Mouse (Mus musculus) limb, embryonic 14.5 days (tissue): ENCODE results near the gene Bub1. TPM values are rescaled to one million over a fixed set of nuclear protein-coding genes. Genes with fewer than 3 reads are reported as not detected.

Experiments used
- ATAC-seq: fragments of 200-750 bp; cut with Nextera tagmentation; 2 replicates; pipeline ENCODE4 v1.8.0; 2017; ENCODE audit warnings: low read depth, moderate number of reproducible peaks, moderate TSS enrichment; ENCODE audit not compliant: low FRiP score
- DNase-seq: peaks from one replicate; pipeline ENCODE4 v3.0.0-alpha.2; 2015; ENCODE audit warnings: low spot score
- H3K27ac ChIP-seq: fragments of 300-500 bp; sonication (generic); replicated peaks from 2 replicates; pipeline ENCODE4 v1.5.1; 2014; ENCODE audit warnings: low read depth, mild to moderate bottlenecking, low read length, moderate library complexity, mixed read lengths
- H3K27me3 ChIP-seq: fragments of 300-500 bp; sonication (generic); 2 replicates; pipeline ENCODE4 v1.6.1; 2014; ENCODE audit warnings: low read length, mixed read lengths; ENCODE audit not compliant: control insufficient read depth, insufficient read depth
- H3K36me3 ChIP-seq: fragments of 300-500 bp; sonication (generic); 2 replicates; pipeline ENCODE4 v1.6.1; 2014; ENCODE audit warnings: mild to moderate bottlenecking, low read length, moderate library complexity, mixed read lengths; ENCODE audit not compliant: control insufficient read depth, insufficient read depth
- H3K4me1 ChIP-seq: fragments of 300-500 bp; sonication (generic); 2 replicates; pipeline ENCODE4 v1.6.1; 2014; ENCODE audit warnings: antibody characterized with exemption, low read length, mixed read lengths; ENCODE audit not compliant: control insufficient read depth, insufficient read depth
- H3K4me2 ChIP-seq: fragments of 300-500 bp; sonication (generic); replicated peaks from 2 replicates; pipeline ENCODE4 v1.6.1; 2014; ENCODE audit warnings: low read depth, mild to moderate bottlenecking, low read length, moderate library complexity; ENCODE audit not compliant: severe bottlenecking
- H3K4me3 ChIP-seq: fragments of 300-500 bp; sonication (generic); replicated peaks from 2 replicates; pipeline ENCODE4 v1.5.1; 2014; ENCODE audit warnings: low read length
- H3K9ac ChIP-seq: fragments of 300-500 bp; sonication (generic); 2 replicates; pipeline ENCODE4 v1.6.1; 2014; ENCODE audit warnings: mild to moderate bottlenecking, low read depth, low read length, moderate library complexity; ENCODE audit not compliant: severe bottlenecking
- H3K9me3 ChIP-seq: fragments of 300-500 bp; sonication (generic); 2 replicates; pipeline ENCODE4 v1.6.1; 2016; ENCODE audit warnings: low read length; ENCODE audit not compliant: control insufficient read depth
- POLR2A ChIP-seq: fragments of 200-500 bp; IDR thresholded peaks from 2 replicates; pipeline ENCODE4 v1.8.0; 2012; ENCODE audit warnings: inconsistent platforms, mild to moderate bottlenecking, moderate library complexity, borderline replicate concordance; ENCODE audit not compliant: insufficient read depth, insufficient read length; ENCODE audit errors: extremely low read depth
- whole genome bisulfite sequencing: fragments of 180-500 bp; shearing (Covaris S2); extraction: QIAGEN DNeasy Blood & Tissue Kit; methylation state at CpG from one replicate; pipeline ENCODE4 v1.1.7; 2014; 5-methylcytosine and 5-hydroxymethylcytosine counted together
- polyA plus RNA-seq, 2 experiments: library from polyadenylated mRNA; depleted of rRNA in 1 of 2; stranded (reverse) in 1 of 2; unstranded in 1 of 2; fragments of >200 nt; fragmentation: Nextera tagmentation in 1 of 2; extraction: Ambion mirVana in 1 of 2; gene quantifications; 2 replicates each; pipeline versions ENCODE4 v1.2.1 to v1.2.3; 2012 to 2014

Gene Bub1
- polyA plus RNA-seq, 2 experiments, result 17.3 to 28.4 TPM

- H3K9ac ChIP-seq, result no peak within 1 kb of the TSS
- H3K36me3 ChIP-seq, result no peaks in the 10 kb centered on the region
- H3K4me3 ChIP-seq, result no peak within 1 kb of the TSS
- no peak within 1 kb of the TSS for H3K4me2 ChIP-seq
- no peak within 1 kb of the TSS for H3K27ac ChIP-seq
- no peaks in the 10 kb centered on the region for H3K4me1 ChIP-seq
- ATAC-seq, result no peak
- WGBS, result 62% methylated on average over 7 of the region's 7 CpGs
- no peaks in the 10 kb centered on the region for H3K9me3 ChIP-seq
- TF ChIP-seq POLR2A, result no peak
- peaks cover 19% of the 10 kb centered on the region for H3K27me3 ChIP-seq
- DNase-seq, result no peak
Measured at GRCm38 (mm10) chr2:127838576-127838975, 6.9 kb upstream of the Bub1 start, which contains the start of gene Acoxl. TSS of gene Acoxl (plus strand) at chr2:127838876.

GRCm38 (mm10) chr2:127832833-127833190 lies 1.1 kb upstream of the Bub1 start:
- Histone ChIP-seq H3K9ac (no peak overlapping the region), H3K4me3 (no peak overlapping the region), H3K4me1 (0 out of 2 replicates have a peak, but pooled peaks cover 5% of the 10 kb centered on the region), H3K9me3 (no peaks in the 10 kb centered on the region), H3K4me2 (no peak overlapping the region), H3K36me3 (no peaks in the 10 kb centered on the region), H3K27ac (no peak overlapping the region), H3K27me3 (no peaks in the 10 kb centered on the region)
- ATAC-seq, result no peak
- DNase-seq, result peak; percentile 38
- 18% methylated on average over 2 of the region's 2 CpGs for WGBS
- no peak for TF ChIP-seq POLR2A

- peak overlapping the region; percentile 79 for H3K4me2 ChIP-seq
- DNase-seq (no peak), ATAC-seq (peak; percentile 51; the same call in 1 of the 2 replicates)
- H3K27ac ChIP-seq, result no peak overlapping the region
- no peaks in the 10 kb centered on the region for H3K27me3 ChIP-seq
- H3K4me1 ChIP-seq, result 0 out of 2 replicates have a peak, but pooled peaks cover 5% of the 10 kb centered on the region
- H3K9ac ChIP-seq, result peak overlapping the region; percentile 58; the same call in 1 of the 2 replicates
- WGBS, result 41% methylated on average over 11 of the region's 11 CpGs
- no peak for TF ChIP-seq POLR2A
- H3K36me3 ChIP-seq, result peaks cover 1% of the 10 kb centered on the region
- no peaks in the 10 kb centered on the region for H3K9me3 ChIP-seq
- H3K4me3 ChIP-seq, result peak overlapping the region; percentile 73
Measured at GRCm38 (mm10) chr2:127832103-127832832, 603 bp upstream of the Bub1 start.

DNA sequence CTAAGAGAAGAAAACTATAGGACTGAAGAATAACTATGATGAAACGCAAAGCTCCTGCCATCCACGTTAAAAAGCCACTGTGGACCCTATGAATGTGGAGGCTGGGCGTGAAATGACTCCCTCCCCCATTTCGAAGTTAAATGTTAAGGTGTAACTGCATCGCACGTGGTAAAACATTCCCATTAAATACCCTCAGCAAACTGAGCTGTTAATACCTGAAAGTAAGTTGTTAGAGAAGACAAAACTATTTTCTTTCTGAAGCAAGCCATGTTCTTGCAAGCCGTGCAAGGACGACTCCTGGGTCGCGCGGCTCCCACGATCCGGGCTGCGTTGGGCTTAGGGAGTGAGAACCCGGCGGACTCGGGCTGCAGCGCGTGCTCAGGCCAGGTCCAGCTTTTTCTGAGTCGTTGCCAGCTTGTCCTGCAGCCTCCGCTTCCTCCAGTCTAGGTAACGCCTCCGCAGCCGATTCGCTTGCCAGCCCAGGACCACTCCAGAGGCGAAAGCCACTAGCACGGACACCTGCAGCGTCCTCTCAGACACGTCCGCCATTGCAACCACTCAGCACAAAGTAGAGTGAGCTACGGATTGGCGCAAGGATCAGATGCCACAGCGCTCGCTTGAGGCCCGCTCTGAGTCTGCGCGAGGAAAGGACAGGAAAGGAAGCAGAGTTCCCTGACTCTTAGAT lies 39.6 kb downstream of the Bub1 start, which contains the start of gene Mtln:
Mtln (minus strand) TSS at position 570 of the 685 bp plus-strand sequence.
- peak within 1 kb of the TSS; percentile 48 for H3K4me2 ChIP-seq
- H3K27me3 ChIP-seq, result no peaks in the 10 kb centered on the region
- TF ChIP-seq POLR2A, result peak; percentile 85; the same call in 1 of the 2 replicates
- peak within 1 kb of the TSS; percentile 77 for H3K27ac ChIP-seq
- ATAC-seq (peak; percentile 93), DNase-seq (peak; percentile 91)
- peak within 1 kb of the TSS; percentile 64 for H3K4me3 ChIP-seq
- H3K4me1 ChIP-seq, result peaks cover 14% of the 10 kb centered on the region
- H3K9me3 ChIP-seq, result no peaks in the 10 kb centered on the region
- H3K36me3 ChIP-seq, result no peaks in the 10 kb centered on the region
- peak within 1 kb of the TSS; percentile 76 for H3K9ac ChIP-seq
- WGBS, result 1% methylated on average over 37 of the region's 37 CpGs

GRCm38 (mm10) chr2:127789651-127790270 lies 41.9 kb downstream of the Bub1 start:
- no peaks in the 10 kb centered on the region for H3K27me3 ChIP-seq
- no peak overlapping the region for H3K27ac ChIP-seq
- ATAC-seq, result no peak
- DNase-seq, result no peak
- 27% methylated on average over 9 of the region's 9 CpGs for WGBS
- H3K4me3 ChIP-seq, result peak overlapping the region; percentile 63
- peak overlapping the region; percentile 74 for H3K4me2 ChIP-seq
- H3K36me3 ChIP-seq, result no peaks in the 10 kb centered on the region
- H3K9me3 ChIP-seq, result no peaks in the 10 kb centered on the region
- peak overlapping the region; percentile 72; the same call in 1 of the 2 replicates for H3K9ac ChIP-seq
- TF ChIP-seq POLR2A, result no peak
- peaks cover 14% of the 10 kb centered on the region for H3K4me1 ChIP-seq
